Mouse (Mus musculus) E14TG2a.4 (cell line): ENCODE results near the gene Capn1.

Experiments
- H3K27me3 ChIP-seq: 2 replicates; pipeline ENCODE4 v1.6.1; 2014; ENCODE audit warnings: low read length, control low read depth; ENCODE audit not compliant: insufficient read depth
- H3K36me3 ChIP-seq: 2 replicates; pipeline ENCODE4 v1.6.1; 2014; ENCODE audit warnings: low read length, control low read depth; ENCODE audit not compliant: insufficient read depth
- H3K4me1 ChIP-seq: replicated peaks from 2 replicates; pipeline ENCODE4 v1.6.1; 2014; ENCODE audit warnings: low read depth, low read length, control low read depth
- H3K4me3 ChIP-seq: replicated peaks from 2 replicates; pipeline ENCODE4 v1.5.1; 2014; ENCODE audit warnings: mild to moderate bottlenecking, low read length
- H3K9me3 ChIP-seq: 2 replicates; pipeline ENCODE4 v1.6.1; 2014; ENCODE audit warnings: low read length, control low read depth
- CTCF ChIP-seq: conservative IDR thresholded peaks from 2 replicates; pipeline ENCODE4 v1.5.1; 2014; ENCODE audit warnings: low read length
- NANOG ChIP-seq: IDR thresholded peaks from 2 replicates; pipeline ENCODE4 v1.6.1; 2014; ENCODE audit warnings: borderline replicate concordance, low read length, mixed read lengths
- POU5F1 ChIP-seq: IDR thresholded peaks from 2 replicates; pipeline ENCODE4 v1.6.1; 2014; ENCODE audit warnings: low read length, borderline replicate concordance

Capn1 gene

DNA sequence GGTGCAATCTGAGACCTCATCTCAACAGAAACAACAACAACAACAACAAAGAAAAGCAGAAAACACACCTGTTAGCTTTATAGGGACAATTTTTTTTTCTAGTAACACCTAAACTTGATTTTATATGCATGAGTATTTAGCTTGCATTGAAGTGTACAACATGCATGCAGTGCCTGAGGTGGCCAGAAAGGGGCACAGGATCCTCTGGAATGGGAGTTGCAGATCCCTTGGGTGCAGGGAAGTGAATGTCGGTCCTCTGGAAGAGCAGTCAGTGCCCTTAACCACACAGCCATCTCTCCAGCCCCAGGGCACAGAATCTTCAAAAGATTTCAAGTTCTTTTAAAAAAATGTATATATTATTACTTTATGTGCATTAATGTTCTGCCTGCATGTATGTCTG, 53.0 kb downstream of the Capn1 start:
- H3K27me3 ChIP-seq: no peaks in the 10 kb centered on the region
- peaks cover 47% of the 10 kb centered on the region for H3K36me3 ChIP-seq
- H3K9me3 ChIP-seq: no peaks in the 10 kb centered on the region
- peaks cover 62% of the 10 kb centered on the region for H3K4me1 ChIP-seq
- TF ChIP-seq CTCF: no peak
- TF ChIP-seq POU5F1: no peak
- TF ChIP-seq NANOG: no peak
- peak overlapping the region; percentile 93 for H3K4me3 ChIP-seq

DNA sequence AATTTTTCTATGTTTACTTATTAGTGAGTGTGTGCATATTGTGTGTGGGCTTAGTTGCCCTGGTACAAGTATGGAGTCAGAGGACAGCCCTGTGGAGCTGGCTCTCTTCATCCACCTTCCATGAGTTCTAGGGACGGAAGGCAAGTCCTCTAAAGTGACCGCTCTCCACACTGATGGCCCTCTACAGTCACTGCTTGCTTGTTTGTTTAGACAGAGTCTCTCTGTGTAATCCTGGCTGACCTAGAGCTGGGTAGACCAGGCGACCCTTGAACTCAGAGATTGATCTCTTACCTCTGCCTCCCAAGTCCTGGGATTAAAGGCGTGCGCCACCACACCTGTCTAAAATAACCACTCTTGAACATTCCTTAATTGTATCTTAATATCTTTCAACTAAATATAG, 58.3 kb downstream of the Capn1 start:
- H3K27me3 ChIP-seq: no peaks in the 10 kb centered on the region

DNA sequence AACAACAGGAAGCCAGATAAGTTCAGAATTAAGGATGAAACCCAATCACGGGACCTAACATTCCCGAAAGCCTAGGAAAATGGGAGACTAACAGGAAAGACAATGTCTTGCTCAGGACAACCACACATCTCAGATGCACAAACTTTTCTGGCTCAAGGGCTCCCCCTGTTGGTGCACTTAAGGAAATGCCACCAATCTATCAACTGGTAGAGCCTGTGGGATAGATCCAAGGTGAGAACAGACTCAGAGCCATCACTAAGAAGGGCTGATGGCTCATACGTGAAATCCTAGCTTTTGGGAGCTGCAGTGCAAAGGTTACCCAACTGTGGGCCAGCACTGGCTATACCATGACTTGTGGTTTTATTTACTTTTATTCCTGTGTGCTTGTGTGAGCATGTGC, 59.0 kb downstream of the Capn1 start:
- Histone ChIP-seq H3K27me3 (no peaks in the 10 kb centered on the region), H3K9me3 (no peaks in the 10 kb centered on the region), H3K4me1 (peaks cover 66% of the 10 kb centered on the region), H3K36me3 (peaks cover 99% of the 10 kb centered on the region), H3K4me3 (no peak overlapping the region)
- no peak for TF ChIP-seq NANOG
- TF ChIP-seq CTCF: peak; percentile 88
- TF ChIP-seq POU5F1: no peak

More for the DNA sequence above, 58.3 kb downstream of the Capn1 start:
- no peak overlapping the region for H3K4me3 ChIP-seq
- H3K9me3 ChIP-seq: no peaks in the 10 kb centered on the region
- H3K36me3 ChIP-seq: peaks cover 97% of the 10 kb centered on the region
- peaks cover 64% of the 10 kb centered on the region for H3K4me1 ChIP-seq
- TF ChIP-seq NANOG (no peak), POU5F1 (no peak), CTCF (no peak)

GRCm38 (mm10) chr19:5955704-5956670, 59.7 kb downstream of the Capn1 start:
- Histone ChIP-seq H3K27me3 (no peaks in the 10 kb centered on the region), H3K4me3 (no peak overlapping the region), H3K4me1 (peaks cover 64% of the 10 kb centered on the region), H3K36me3 (peaks cover 99% of the 10 kb centered on the region), H3K9me3 (no peaks in the 10 kb centered on the region)
- TF ChIP-seq POU5F1: no peak
- TF ChIP-seq NANOG: no peak
- TF ChIP-seq CTCF: no peak

- Histone ChIP-seq H3K36me3 (peaks cover 100% of the 10 kb centered on the region), H3K4me1 (peaks cover 66% of the 10 kb centered on the region), H3K9me3 (no peaks in the 10 kb centered on the region), H3K27me3 (no peaks in the 10 kb centered on the region), H3K4me3 (no peak overlapping the region)
- TF ChIP-seq CTCF (no peak), NANOG (no peak)
Observed at GRCm38 (mm10) chr19:5954936-5955335, 60.8 kb downstream of the Capn1 start.

- Histone ChIP-seq H3K36me3 (peaks cover 100% of the 10 kb centered on the region), H3K4me1 (peaks cover 65% of the 10 kb centered on the region), H3K27me3 (no peaks in the 10 kb centered on the region), H3K4me3 (no peak overlapping the region), H3K9me3 (no peaks in the 10 kb centered on the region)
- TF ChIP-seq CTCF: no peak
- no peak for TF ChIP-seq NANOG
- TF ChIP-seq POU5F1: no peak
Observed at GRCm38 (mm10) chr19:5954031-5954710, 61.5 kb downstream of the Capn1 start.

DNA sequence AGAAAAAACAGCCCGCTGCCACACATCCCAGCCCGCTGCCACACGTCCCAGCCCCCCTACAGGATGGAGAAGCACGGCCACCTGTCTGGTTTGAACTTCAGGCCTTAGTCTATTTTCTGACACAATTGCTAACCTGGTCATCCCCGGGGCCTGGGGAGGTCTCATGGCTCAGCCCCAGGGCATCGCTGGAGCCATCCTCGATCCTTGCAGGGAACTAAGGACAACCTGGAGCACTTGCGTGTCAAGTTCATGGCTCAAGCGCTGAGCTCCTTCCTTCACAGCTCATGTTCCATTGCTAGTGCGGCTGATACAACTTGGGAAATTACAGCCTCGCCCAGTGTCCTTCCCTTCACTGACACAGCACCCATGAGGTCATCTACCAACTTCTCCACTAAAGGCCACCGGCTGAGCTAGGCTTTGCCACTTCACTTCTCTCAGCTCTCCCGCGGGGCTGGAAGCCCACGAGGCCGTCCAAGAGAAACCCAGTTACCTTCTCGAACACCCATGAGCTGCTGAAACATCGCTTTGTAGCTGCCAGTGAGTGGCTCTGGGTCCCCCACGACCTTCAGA, 62.4 kb downstream of the Capn1 start:
- H3K27me3 ChIP-seq: no peaks in the 10 kb centered on the region
- peaks cover 61% of the 10 kb centered on the region for H3K4me1 ChIP-seq
- TF ChIP-seq POU5F1 (no peak), NANOG (no peak), CTCF (no peak)
- no peaks in the 10 kb centered on the region for H3K9me3 ChIP-seq
- no peak overlapping the region for H3K4me3 ChIP-seq
- H3K36me3 ChIP-seq: peaks cover 100% of the 10 kb centered on the region

DNA sequence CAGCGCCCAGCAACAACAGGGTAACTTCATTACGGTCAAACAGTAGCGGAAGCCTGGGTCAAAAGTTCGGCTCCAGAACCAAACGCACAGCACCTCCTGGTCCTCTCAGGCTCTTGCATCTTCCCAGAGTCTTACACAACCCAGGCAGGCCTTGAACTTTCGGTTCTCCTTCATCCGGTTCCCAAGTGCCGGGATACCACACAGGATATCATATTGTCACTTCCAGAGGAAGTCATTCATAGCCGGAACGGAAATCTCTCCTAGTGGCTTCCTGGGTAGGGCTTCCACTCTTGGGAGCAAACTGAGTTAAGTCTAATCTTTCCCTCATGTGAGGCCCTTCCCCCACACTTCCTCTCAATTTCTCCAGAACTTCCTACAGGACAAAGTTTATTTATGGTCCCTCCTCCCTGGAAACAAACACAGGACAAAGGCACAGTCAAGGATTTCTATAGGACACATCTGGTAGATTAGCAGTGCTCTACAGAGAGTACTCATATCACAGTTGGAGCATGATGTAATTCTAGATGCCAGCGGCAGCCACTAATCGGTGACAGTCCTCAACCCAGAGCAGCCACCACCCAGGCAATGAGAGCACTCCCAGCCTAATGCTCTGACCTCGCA, 63.5 kb downstream of the Capn1 start:
- Histone ChIP-seq H3K36me3 (peaks cover 100% of the 10 kb centered on the region), H3K27me3 (no peaks in the 10 kb centered on the region), H3K9me3 (no peaks in the 10 kb centered on the region), H3K4me3 (no peak overlapping the region), H3K4me1 (peaks cover 61% of the 10 kb centered on the region)
- TF ChIP-seq NANOG: no peak
- TF ChIP-seq POU5F1: no peak
- no peak for TF ChIP-seq CTCF
